Mouse (Mus musculus) retina, postnatal 7 days (tissue): ENCODE measurements around the gene Ccdc63.

Experiments used
- DNase-seq: peaks from one replicate; pipeline ENCODE4 v3.0.0-alpha.2; 2012; ENCODE audit warnings: low read depth, low spot score

The Ccdc63 gene

GRCm38 (mm10) chr5:122085291-122085690 is 55.3 kb downstream of the Ccdc63 start:
- DNase-seq, result no peak

- no peak for DNase-seq
These were observed 56.2 kb downstream of the Ccdc63 start for GRCm38 (mm10) chr5:122084470-122084869.

GRCm38 (mm10) chr5:122083282-122083681 is 57.3 kb downstream of the Ccdc63 start:
- DNase-seq, result no peak

GRCm38 (mm10) chr5:122081471-122081870 is 59.2 kb downstream of the Ccdc63 start:
- no peak for DNase-seq

GRCm38 (mm10) chr5:122080930-122081329 is 59.7 kb downstream of the Ccdc63 start:
- DNase-seq, result no peak

GRCm38 (mm10) chr5:122079796-122080195 is 60.8 kb downstream of the Ccdc63 start:
- no peak for DNase-seq

- DNase-seq, result no peak
These were observed 63.4 kb downstream of the Ccdc63 start for GRCm38 (mm10) chr5:122077244-122077643.

GRCm38 (mm10) chr5:122075736-122076135 is 64.9 kb downstream of the Ccdc63 start:
- DNase-seq, result no peak

- no peak for DNase-seq
These were observed 68.6 kb downstream of the Ccdc63 start for GRCm38 (mm10) chr5:122071997-122072396.

GRCm38 (mm10) chr5:122070963-122071800 is 69.4 kb downstream of the Ccdc63 start:
- DNase-seq, result no peak

- DNase-seq, result no peak
These were observed 72.1 kb downstream of the Ccdc63 start for GRCm38 (mm10) chr5:122068563-122068962.

GRCm38 (mm10) chr5:122063204-122063933 is 77.3 kb downstream of the Ccdc63 start:
- DNase-seq, result no peak

- no peak for DNase-seq
These were observed 78.1 kb downstream of the Ccdc63 start for GRCm38 (mm10) chr5:122062479-122062878.

- DNase-seq, result no peak
These were observed 79.8 kb downstream of the Ccdc63 start for GRCm38 (mm10) chr5:122060767-122061333.

- DNase-seq, result peak; percentile 51
These were observed 81.3 kb downstream of the Ccdc63 start for GRCm38 (mm10) chr5:122059060-122060017.
